Mouse (Mus musculus) liver, embryonic 14.5 days (tissue): ENCODE measurements around the gene Pknox2. TPM values are rescaled to one million over a fixed set of nuclear protein-coding genes. Genes with fewer than 3 reads are reported as not detected.

Experiments used
- ATAC-seq: fragments of 200-750 bp; cut with Nextera tagmentation; 2 replicates; pipeline ENCODE4 v1.8.0; 2017; ENCODE audit warnings: moderate number of reproducible peaks, mild to moderate bottlenecking, moderate library complexity; ENCODE audit not compliant: insufficient read depth
- DNase-seq, 3 experiments: peaks; one replicate each; pipeline ENCODE4 v3.0.0-alpha.2; 2012 to 2013; ENCODE audit warnings: low read depth in 3 of 3, low spot score in 3 of 3
- H3K27ac ChIP-seq: fragments of 300-500 bp; sonication (generic); 2 replicates; pipeline ENCODE4 v1.5.1; 2014; ENCODE audit warnings: moderate library complexity, mild to moderate bottlenecking, control low read depth, inconsistent platforms
- H3K27me3 ChIP-seq: fragments of 300-500 bp; sonication (generic); 2 replicates; pipeline ENCODE4 v1.6.1; 2014; ENCODE audit warnings: mild to moderate bottlenecking, low read length, moderate library complexity; ENCODE audit not compliant: control insufficient read depth, insufficient read depth
- H3K36me3 ChIP-seq: fragments of 300-500 bp; sonication (generic); replicated peaks from 2 replicates; pipeline ENCODE4 v1.6.1; 2014; ENCODE audit warnings: low read depth; ENCODE audit not compliant: control insufficient read depth, insufficient read depth
- H3K4me1 ChIP-seq, 2 experiments: fragments of 200-500 bp in 1 of 2; fragments of 300-500 bp in 1 of 2; sonication (generic) in 1 of 2; replicated peaks; 2 replicates each; pipeline ENCODE4 v1.6.1; 2012 to 2014; ENCODE audit warnings: antibody characterized with exemption in 1 of 2, inconsistent platforms in 1 of 2, low read length in 1 of 2; ENCODE audit not compliant: control insufficient read depth in 2 of 2, insufficient read depth in 2 of 2
- H3K4me2 ChIP-seq: fragments of 300-500 bp; sonication (generic); 2 replicates; pipeline ENCODE4 v1.6.1; 2014; ENCODE audit warnings: low read depth, mild to moderate bottlenecking, control low read depth, moderate library complexity
- H3K4me3 ChIP-seq, 2 experiments: fragments of 200-500 bp in 1 of 2; fragments of 300-500 bp in 1 of 2; sonication (generic) in 1 of 2; 2 replicates each; pipeline ENCODE4 v1.5.1; 2012 to 2014; ENCODE audit warnings: low read depth in 2 of 2, low read length in 2 of 2, mild to moderate bottlenecking in 2 of 2, control low read depth in 1 of 2, inconsistent platforms in 1 of 2, moderate library complexity in 1 of 2; ENCODE audit not compliant: insufficient read depth in 1 of 2
- H3K9ac ChIP-seq: fragments of 300-500 bp; sonication (generic); replicated peaks from 2 replicates; pipeline ENCODE4 v1.6.1; 2014; ENCODE audit warnings: mild to moderate bottlenecking, control low read depth, moderate library complexity
- H3K9me3 ChIP-seq: fragments of 300-500 bp; sonication (generic); 2 replicates; pipeline ENCODE4 v1.6.1; 2016; ENCODE audit warnings: low read length, mixed read lengths; ENCODE audit not compliant: control insufficient read depth
- CTCF ChIP-seq: IDR thresholded peaks from 2 replicates; pipeline ENCODE4 v1.5.1; 2016; ENCODE audit warnings: antibody characterized with exemption, low read depth, control low read depth
- EP300 ChIP-seq: IDR thresholded peaks from 2 replicates; pipeline ENCODE4 v1.6.1; 2016; ENCODE audit warnings: antibody characterized with exemption, low read depth
- WGBS: fragments of 180-500 bp; shearing (Covaris S2); extraction: QIAGEN DNeasy Blood & Tissue Kit; methylation state at CpG from one replicate; pipeline ENCODE4 v1.1.7; 2014; ENCODE audit not compliant: insufficient replicate concordance; 5-methylcytosine and 5-hydroxymethylcytosine counted together
- polyA plus RNA-seq, 2 experiments: library from polyadenylated mRNA; depleted of rRNA in 1 of 2; stranded (reverse) in 1 of 2; unstranded in 1 of 2; fragments of >200 nt; fragmentation: Nextera tagmentation in 1 of 2; extraction: Ambion mirVana in 1 of 2; gene quantifications; 2 replicates each; pipeline versions ENCODE4 v1.2.1 to v1.2.3; 2012 to 2014

Gene Pknox2
- polyA plus RNA-seq, 2 experiments = 0.08 to 0.18 TPM

DNA sequence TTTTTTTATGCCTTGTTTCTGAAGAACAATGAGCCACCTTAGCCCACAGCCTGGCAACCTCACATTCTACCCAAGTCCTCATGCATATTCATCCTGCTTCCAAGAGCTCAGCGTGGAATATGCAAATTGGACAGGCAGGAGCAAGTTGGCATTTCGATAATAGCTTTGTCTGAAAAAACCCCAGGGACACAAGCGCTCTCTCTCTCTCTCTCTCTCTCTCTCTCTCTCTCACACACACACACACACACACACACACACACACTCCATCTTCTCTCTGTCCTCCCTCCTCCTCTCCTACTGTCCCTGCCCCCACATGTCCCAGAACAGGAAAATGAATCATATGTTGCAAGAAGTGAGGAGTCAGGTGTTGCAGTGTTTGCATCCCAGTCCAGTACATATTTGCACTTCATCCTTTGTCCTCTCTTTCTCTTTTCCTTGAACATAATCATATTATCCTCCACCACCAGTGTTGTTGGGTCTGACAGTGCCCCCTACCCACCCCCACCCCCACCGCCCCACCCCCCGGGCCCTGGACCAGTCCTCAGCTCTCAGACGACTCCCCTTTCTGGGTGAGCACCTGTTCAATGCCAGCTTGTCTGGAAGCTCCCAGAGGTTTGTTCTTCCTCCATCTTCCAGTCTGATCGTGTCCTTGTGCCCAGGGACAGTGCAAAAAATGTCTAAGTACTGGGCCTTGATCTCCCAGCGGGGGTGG is 265.0 kb downstream of the Pknox2 start:
- Histone ChIP-seq H3K27ac (no peak overlapping the region), H3K9me3 (no peaks in the 10 kb centered on the region), H3K4me3 (no peak overlapping the region), H3K4me1 (no peaks in the 10 kb centered on the region), H3K36me3 (no peaks in the 10 kb centered on the region), H3K4me2 (no peak overlapping the region), H3K9ac (no peak overlapping the region), H3K27me3 (no peaks in the 10 kb centered on the region)
- ATAC-seq (no peak), DNase-seq (no peak)
- 38% methylated on average over 8 of the region's 8 CpGs for WGBS
- TF ChIP-seq CTCF (no peak), EP300 (no peak)

DNA sequence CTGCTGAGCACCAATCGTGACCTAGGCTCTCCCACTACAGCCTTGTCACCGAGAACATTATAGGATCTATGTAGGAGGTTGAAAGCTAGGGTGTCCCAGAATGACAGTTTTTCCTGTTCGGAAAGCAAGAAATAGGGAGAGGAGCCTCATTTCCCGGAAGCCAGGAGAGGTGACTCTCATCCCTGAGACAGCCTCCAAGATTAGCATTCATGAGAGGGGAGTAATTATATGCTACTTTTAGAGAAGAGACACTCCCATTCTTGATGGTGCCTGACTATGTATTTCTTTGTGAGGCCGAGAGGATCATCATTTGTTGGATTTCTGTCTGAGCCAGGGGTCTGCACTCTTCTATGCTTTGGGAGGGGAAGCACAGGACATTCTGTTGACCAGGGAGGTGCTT is 265.6 kb downstream of the Pknox2 start:
- 57% methylated on average over 5 of the region's 5 CpGs for whole genome bisulfite sequencing
- Histone ChIP-seq H3K9ac (no peak overlapping the region), H3K27ac (no peak overlapping the region)

DNA sequence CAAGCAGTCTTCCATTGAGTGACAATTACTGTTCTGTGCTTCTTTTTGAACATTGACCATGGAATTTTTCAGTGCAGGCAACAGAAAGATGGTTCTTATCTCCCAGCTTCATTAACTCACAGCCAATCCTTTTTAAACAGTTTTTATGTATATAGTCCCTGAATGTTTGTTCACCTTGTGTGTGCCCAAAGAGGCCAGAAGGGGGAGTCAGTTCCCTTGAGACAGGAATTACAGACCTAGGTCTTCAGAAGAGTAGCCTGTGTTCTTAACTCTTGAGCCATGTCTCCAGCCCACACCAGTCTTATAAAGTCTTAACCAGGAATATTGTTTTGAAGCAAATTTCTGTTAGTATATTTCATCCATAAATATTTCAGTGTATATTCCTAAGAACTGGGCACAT is 270.4 kb downstream of the Pknox2 start:
- Histone ChIP-seq H3K27me3 (no peaks in the 10 kb centered on the region), H3K4me2 (no peak overlapping the region), H3K4me1 (no peaks in the 10 kb centered on the region), H3K9ac (no peak overlapping the region), H3K4me3 (no peak overlapping the region), H3K36me3 (no peaks in the 10 kb centered on the region), H3K9me3 (no peaks in the 10 kb centered on the region), H3K27ac (no peak overlapping the region)
- TF ChIP-seq EP300 (no peak), CTCF (no peak)
- DNase-seq = no peak
- ATAC-seq = no peak

More for the DNA sequence above, 265.6 kb downstream of the Pknox2 start:
- no peak for DNase-seq
- no peak overlapping the region for H3K4me2 ChIP-seq
- no peaks in the 10 kb centered on the region for H3K4me1 ChIP-seq
- no peak for ATAC-seq
- H3K4me3 ChIP-seq = no peak overlapping the region
- H3K9me3 ChIP-seq = no peaks in the 10 kb centered on the region
- H3K36me3 ChIP-seq = no peaks in the 10 kb centered on the region
- H3K27me3 ChIP-seq = no peaks in the 10 kb centered on the region
- no peak for TF ChIP-seq EP300
- TF ChIP-seq CTCF = no peak

DNA sequence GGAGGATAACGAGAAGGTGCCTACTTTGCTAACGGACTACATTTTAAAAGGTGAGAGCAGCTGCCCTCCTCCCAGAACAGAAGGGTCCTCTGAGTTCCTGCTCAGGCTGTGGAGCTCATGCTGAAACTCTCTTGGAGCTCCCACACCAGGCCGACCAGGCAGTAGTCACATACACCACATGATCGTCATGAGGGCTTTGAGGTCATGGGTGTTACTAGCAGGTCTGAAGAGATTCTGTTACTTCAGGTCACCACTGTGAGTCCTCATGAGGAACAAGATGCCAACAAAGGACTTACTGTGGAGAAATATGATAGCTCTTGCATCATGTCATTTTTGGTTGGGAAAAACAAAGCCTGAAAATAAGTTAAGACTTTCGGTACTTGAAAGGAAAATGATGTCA is 270.9 kb downstream of the Pknox2 start:
- WGBS = 64% methylated on average over 5 of the region's 5 CpGs
- Histone ChIP-seq H3K4me2 (no peak overlapping the region), H3K4me3 (no peak overlapping the region), H3K9me3 (no peaks in the 10 kb centered on the region), H3K27ac (no peak overlapping the region), H3K4me1 (no peaks in the 10 kb centered on the region), H3K27me3 (no peaks in the 10 kb centered on the region), H3K9ac (no peak overlapping the region), H3K36me3 (no peaks in the 10 kb centered on the region)
- TF ChIP-seq EP300 = no peak
- no peak for TF ChIP-seq CTCF
- DNase-seq (no peak), ATAC-seq (no peak)

DNA sequence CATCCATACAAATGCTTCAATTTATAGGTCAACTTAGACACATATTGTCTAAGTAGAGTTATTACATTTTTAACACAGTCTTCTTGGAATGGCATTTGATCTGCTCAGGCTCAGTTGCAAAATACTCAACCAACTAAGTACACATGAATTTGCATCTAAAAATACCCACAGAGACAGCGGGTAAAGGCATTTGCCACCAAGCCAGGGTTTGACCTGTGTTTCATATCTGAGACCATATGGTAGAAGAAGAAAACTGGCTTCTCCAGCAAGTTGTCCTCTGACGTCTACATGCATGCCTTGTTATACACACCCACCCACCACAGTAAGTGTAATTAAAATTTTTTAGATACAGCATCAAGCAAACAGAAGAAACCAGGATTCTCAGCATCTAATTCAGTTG is 273.4 kb downstream of the Pknox2 start:
- no peak overlapping the region for H3K9ac ChIP-seq
- no peak overlapping the region for H3K4me3 ChIP-seq
- H3K27me3 ChIP-seq = no peaks in the 10 kb centered on the region
- TF ChIP-seq CTCF = no peak
- no peak for TF ChIP-seq EP300
- WGBS = 51% methylated on average over 2 of the region's 2 CpGs
- DNase-seq (no peak), ATAC-seq (no peak)
- H3K36me3 ChIP-seq = no peaks in the 10 kb centered on the region
- H3K4me1 ChIP-seq = no peaks in the 10 kb centered on the region
- no peak overlapping the region for H3K4me2 ChIP-seq
- no peak overlapping the region for H3K27ac ChIP-seq
- no peaks in the 10 kb centered on the region for H3K9me3 ChIP-seq
